Mouse (Mus musculus): ENCODE data around the gene Zic5.

Zic5 gene

DNA sequence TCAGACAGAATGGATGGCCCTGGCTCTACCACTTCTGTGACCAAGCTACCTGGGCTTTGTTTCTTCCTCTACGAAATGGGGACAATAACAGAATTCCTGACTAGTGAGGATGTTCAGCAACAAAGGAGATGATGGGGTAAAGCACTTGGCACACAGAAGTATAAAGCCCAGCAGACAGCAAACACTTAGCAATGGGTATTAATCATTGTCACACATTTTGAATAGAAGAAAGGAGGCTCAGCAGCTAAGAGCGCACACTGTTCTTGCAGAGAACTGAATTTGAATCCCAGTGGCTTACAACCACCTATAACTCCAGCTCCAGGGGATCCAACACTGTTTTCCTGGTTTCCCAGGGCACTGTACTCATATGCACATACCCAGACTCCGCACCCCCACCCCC is 37.8 kb downstream of the Zic5 start:
- no peak for DNase-seq (ENCODE audit: low spot score in 2 of 2)

DNA sequence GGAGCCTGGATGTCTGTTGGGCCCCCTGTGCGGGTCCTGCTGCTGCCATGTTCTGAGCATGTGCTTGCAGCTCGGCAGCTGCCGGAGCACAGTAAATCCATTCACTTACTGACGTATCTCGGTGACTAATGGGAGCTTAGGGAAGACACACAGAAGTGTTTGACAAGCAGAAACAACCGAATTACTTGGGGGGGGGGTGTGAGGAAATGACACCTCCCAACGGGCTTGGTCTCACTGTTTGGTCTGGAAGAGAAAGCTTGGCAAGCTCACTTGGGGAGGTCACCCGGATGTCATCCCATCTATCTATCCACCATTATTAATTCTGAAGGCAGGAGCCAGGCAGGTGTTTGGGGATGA is 38.3 kb downstream of the Zic5 start:
- no peak for DNase-seq (ENCODE audit: low spot score in 2 of 2)

DNA sequence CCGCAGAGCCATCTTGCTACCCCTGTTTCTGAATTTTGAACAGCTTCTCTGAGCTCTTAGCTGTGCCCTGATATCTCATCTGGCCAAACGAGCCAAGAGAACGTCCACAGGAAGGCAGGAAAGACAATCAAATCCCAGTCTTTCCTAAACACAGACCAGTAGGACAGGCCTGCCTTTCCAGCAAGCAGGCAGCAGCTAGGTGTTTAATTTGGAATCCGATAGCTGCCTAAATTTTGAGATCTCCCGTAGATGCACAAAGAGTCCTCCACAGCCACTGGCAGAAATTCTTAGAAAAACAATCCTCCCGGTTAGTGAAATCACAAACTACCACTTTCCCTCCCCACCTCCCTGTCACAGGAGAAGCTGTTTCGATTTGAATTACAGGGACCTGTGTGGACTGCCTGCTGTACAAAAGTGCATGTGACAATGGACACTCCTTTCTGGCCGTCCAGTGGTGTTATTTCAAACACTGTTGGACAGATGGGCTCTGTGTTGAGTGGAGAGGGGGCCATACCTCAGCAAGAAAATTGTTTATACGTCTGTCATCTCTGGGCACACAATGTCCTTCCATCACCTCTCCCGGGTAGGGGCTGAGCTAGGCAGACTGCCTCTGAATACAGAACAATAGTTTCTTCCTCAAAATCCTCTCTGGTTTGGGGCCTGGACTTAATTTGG is 38.8 kb downstream of the Zic5 start:
- no peak for DNase-seq (ENCODE audit: low spot score in 2 of 2)

DNA sequence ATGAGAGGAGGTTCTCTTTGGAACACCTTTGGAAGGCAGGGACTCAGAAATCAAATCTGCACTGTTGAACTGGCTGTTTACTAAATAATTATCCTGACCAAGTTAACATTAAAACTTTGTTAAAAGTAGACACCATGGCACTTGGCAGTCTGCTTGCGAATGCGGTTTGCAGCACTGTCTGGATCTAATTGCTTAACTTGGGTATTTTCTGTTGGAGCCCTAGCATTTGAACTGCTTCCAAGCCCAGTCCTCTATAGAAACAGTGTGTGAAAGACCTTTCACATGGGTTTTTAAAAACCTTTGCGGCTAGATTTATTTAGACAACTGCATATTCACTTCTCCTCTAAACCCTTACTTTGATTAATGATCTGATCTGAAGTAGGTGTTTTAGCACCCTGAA is 41.0 kb downstream of the Zic5 start:
- no peak for DNase-seq (ENCODE audit: low spot score in 2 of 2)

DNA sequence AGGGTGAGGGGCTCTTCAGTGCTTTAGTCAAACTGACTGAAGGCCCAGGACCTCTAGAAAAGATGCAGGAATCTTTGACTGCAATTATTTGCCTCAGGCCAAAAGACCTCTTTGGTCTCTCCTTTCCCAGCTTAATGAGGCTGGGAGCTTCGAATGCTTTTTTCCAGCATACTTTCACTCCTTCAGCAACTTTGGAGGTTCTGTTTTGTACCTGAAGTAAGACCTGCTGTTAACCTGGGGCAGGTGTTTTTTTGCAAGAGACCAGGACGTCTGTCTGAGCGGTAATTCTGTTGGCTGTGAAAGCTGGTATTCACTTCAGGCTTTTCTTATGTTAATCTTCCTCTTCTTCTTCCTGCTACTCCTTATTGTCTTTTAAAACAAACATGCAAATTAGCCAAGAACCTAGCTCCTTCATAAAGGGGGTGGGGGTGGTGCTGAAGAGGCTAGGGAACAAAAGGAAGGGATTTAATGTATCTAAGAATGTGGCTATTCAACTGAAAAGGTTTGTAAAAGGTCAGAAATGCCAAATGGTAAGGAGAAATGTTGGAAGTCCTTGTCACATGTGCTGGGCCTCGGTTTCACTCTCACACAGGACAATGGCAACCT is 49.2 kb downstream of the Zic5 start:
- DNase-seq (ENCODE audit: low spot score in 2 of 2): no peak

DNA sequence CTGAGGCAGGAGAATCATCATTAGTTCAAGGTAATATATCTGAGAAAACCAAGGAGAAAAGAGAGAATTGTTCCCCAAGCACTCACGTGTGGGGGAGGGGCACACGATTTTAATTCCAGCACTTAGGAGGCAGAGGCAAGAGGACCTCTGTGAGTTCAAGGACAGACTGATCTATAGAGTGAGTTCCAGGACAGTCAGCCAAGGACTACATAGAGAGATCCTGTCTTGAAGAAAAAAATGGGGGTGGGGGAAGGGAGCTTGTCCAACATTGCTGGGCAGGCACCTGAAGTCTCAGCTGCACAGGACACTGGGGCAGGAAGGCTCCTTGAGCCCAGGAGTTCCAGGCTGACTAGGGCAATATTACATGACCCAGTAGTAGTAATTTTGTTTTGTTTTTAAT is 50.7 kb downstream of the Zic5 start:
- DNase-seq (ENCODE audit: low spot score in 2 of 2): no peak

DNA sequence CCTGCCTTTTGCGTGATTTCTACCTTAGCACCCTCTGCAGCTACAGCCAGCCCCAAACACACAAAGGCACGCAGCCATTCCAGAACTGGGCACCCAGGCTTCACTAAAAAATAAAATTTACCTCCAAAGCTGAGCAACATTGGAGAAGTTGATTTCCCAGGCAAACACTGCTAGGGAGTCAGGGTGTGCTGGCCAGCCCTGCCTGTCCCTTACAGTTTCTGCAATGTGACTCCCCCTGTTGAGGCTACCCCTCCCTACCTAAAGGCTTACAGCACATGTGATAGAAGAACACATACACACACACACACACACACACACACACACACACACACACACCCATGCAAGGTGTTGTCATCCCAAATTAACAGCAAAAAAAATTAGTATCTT is 51.9 kb downstream of the Zic5 start:
- DNase-seq (ENCODE audit: low spot score in 2 of 2): no peak

DNA sequence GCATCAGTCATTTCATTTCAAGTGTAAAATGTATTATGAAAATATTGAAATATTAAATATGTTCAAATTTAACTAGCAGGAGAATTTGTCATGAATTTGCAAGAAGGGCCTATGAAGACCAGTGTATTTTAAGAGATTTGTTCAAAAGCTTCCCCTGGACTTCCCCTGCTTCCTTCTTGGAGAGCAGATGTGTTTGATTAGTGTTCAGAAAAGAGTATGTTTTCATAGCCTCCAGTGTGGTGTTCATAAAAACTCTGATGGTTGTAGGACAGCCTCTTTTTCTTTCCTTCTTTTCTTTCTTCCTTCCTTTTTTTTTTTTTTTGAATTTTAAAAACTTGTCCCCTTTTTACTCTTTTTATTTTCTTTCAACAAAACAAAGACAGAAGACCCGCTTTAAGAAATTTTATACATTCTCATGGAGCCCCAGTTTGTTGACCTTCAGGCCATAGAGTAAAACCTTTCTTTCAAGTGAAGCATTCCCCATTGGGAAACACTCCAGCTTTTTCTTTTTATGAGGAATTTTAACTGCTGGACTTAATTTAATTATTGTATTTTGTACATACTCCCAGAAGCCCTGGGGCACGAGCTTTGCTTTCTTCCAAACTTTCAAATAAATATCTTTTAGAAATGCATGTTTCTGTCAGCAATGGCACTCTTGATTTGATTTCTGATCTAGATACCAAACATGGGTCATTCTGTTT is 52.5 kb downstream of the Zic5 start:
- DNase-seq (ENCODE audit: low spot score in 2 of 2): no peak

Data from heart, adult 9 months (tissue).